Mouse (Mus musculus): ENCODE measurements around the gene Gm11238.
"Not testable (repeated sequence)": the region's sequence is repeated elsewhere in the genome, so short reads cannot be mapped to it uniquely, and the experiment has no call there.

Gene Gm11238

DNA sequence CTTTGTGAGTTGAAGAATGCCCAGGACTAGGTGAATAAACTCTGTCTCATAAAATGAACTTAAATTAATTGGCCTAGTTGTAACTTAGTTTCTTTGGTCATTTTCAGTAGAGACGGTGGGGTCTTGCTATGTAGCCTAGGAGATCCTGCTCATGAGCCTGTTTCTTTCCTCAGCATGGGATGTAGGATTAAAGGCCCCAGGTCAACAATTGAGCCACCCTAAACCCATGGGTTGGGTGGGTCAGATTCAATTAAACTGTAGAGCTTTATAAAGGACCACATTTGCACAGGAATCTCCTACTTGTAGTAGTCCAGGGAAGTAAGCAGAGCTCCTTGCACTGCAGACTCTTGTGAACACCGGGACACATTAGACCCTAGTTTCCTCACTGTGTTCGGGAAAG, at the start of gene Gm11238:
Gene Gm11238, plus strand, starts transcription at position 301 of the 400 bp plus-strand sequence.
- DNase-seq (ENCODE audit: low read depth): not testable (repeated sequence)

DNA sequence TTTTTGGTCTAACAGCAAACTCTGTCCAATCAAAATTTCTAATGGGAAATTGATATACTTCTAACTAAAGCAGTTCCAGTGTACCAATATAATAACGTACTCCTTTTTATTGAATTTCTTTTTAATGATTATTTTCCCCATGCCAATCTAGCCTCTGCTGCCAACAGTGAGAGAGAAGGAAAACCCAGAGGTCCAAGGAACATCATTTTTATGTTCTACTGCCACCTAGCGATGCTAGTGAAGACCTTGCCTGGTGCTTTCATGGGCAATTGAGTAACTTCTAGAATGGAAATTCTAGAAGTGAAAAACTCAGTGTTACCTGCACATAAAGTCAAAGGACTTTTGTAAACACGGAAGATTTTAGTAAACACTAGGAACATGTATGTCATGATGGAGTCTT, 8.4 kb upstream of the Gm11238 start:
- DNase-seq (ENCODE audit: low read depth): peak; percentile 41

DNA sequence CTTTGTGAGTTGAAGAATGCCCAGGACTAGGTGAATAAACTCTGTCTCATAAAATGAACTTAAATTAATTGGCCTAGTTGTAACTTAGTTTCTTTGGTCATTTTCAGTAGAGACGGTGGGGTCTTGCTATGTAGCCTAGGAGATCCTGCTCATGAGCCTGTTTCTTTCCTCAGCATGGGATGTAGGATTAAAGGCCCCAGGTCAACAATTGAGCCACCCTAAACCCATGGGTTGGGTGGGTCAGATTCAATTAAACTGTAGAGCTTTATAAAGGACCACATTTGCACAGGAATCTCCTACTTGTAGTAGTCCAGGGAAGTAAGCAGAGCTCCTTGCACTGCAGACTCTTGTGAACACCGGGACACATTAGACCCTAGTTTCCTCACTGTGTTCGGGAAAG, 15.0 kb downstream of the Gm11238 start, which contains the start of gene Gm11237:
Gene Gm11237, plus strand, starts transcription at position 301 of the 400 bp plus-strand sequence.
- not testable (repeated sequence) for DNase-seq (ENCODE audit: low read depth)

DNA sequence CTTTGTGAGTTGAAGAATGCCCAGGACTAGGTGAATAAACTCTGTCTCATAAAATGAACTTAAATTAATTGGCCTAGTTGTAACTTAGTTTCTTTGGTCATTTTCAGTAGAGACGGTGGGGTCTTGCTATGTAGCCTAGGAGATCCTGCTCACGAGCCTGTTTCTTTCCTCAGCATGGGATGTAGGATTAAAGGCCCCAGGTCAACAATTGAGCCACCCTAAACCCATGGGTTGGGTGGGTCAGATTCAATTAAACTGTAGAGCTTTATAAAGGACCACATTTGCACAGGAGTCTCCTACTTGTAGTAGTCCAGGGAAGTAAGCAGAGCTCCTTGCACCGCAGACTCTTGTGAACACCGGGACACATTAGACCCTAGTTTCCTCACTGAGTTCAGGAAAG, 30.1 kb downstream of the Gm11238 start, which contains the start of gene Gm11236:
Gene Gm11236, plus strand, starts transcription at position 301 of the 400 bp plus-strand sequence.
- not testable (repeated sequence) for DNase-seq (ENCODE audit: low read depth)

DNA sequence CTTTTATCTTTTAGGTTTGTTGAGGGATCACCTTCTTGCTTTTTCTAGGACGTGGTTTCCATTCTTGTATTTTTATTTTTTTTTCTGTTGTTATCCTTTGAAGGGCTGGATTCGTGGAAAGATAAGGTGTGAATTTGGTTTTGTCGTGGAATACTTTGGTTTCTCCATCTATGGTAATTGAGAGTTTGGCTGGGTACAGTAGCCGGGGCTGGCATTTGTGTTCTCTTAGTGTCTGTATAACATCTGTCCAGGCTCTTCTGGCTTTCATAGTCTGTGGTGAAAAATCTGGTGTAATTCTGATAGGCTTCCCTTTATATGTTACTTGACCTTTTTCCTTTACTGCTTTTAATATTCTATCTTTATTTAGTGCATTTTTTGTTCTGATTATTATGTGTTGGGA, 54.2 kb downstream of the Gm11238 start:
- not testable (repeated sequence) for DNase-seq (ENCODE audit: low read depth)

DNA sequence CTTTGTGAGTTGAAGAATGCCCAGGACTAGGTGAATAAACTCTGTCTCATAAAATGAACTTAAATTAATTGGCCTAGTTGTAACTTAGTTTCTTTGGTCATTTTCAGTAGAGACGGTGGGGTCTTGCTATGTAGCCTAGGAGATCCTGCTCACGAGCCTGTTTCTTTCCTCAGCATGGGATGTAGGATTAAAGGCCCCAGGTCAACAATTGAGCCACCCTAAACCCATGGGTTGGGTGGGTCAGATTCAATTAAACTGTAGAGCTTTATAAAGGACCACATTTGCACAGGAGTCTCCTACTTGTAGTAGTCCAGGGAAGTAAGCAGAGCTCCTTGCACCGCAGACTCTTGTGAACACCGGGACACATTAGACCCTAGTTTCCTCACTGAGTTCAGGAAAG, 60.4 kb downstream of the Gm11238 start, which contains the start of gene Gm11239:
Gene Gm11239, plus strand, starts transcription at position 301 of the 400 bp plus-strand sequence.
- not testable (repeated sequence) for DNase-seq (ENCODE audit: low read depth)

DNA sequence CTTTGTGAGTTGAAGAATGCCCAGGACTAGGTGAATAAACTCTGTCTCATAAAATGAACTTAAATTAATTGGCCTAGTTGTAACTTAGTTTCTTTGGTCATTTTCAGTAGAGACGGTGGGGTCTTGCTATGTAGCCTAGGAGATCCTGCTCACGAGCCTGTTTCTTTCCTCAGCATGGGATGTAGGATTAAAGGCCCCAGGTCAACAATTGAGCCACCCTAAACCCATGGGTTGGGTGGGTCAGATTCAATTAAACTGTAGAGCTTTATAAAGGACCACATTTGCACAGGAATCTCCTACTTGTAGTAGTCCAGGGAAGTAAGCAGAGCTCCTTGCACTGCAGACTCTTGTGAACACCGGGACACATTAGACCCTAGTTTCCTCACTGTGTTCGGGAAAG, 75.5 kb downstream of the Gm11238 start, which contains the start of gene Gm428:
Gene Gm428, plus strand, starts transcription at position 301 of the 400 bp plus-strand sequence.
- DNase-seq (ENCODE audit: low read depth): not testable (repeated sequence)
